Mouse (Mus musculus) heart, postnatal 4 days (tissue): ENCODE results near the gene Mib2. TPM values are rescaled to one million over a fixed set of nuclear protein-coding genes. Genes with fewer than 3 reads are reported as not detected.

Source experiments
- DNase-seq: peaks from one replicate; pipeline ENCODE4 v3.0.0; 2021
- total RNA-seq, 2 experiments: library from RNA; stranded (reverse); gene quantifications; 2 replicates each; pipeline ENCODE4 v1.2.3; 2021

Mib2 gene
- total RNA-seq, 2 experiments from 2014 or later: 15.9 to 17.7 TPM

- DNase-seq: no peak
Measured at GRCm38 (mm10) chr4:155613264-155613663, 55.7 kb downstream of the Mib2 start.

GRCm38 (mm10) chr4:155611860-155612259 is 57.1 kb downstream of the Mib2 start:
- DNase-seq: no peak

- DNase-seq: no peak
Measured at GRCm38 (mm10) chr4:155606825-155607224, 62.2 kb downstream of the Mib2 start.

GRCm38 (mm10) chr4:155605132-155605531 is 63.9 kb downstream of the Mib2 start:
- DNase-seq: no peak

Other genes starting within 250 kb of the Mib2 start
- gene Tmem52, start 200.1 kb downstream of the Mib2 start, total RNA-seq: not detected
- 100 to 1,000 TPM; 386 to 391 TPM for gene Gnb1, start 177.8 kb downstream of the Mib2 start, total RNA-seq
- gene Nadk, start 106.8 kb downstream of the Mib2 start, total RNA-seq: 10 to 100 TPM; 33.6 to 36.3 TPM
- 10 to 100 TPM; 15.6 to 16.5 TPM for gene Slc35e2, start 67.8 kb downstream of the Mib2 start, total RNA-seq
- gene Cdk11b, start 44.3 kb downstream of the Mib2 start, total RNA-seq: 10 to 100 TPM; 30.1 to 32.3 TPM
- not detected for gene Gm10563, start 23.8 kb downstream of the Mib2 start, total RNA-seq
- gene Mmp23, start 15.8 kb downstream of the Mib2 start, total RNA-seq: 10 to 100 TPM; 32.3 to 33.1 TPM
- gene Fndc10, start 25.1 kb upstream of the Mib2 start, total RNA-seq: 1 to 10 TPM; 3.5 to 4.7 TPM
- gene Ssu72, start 35.6 kb upstream of the Mib2 start, total RNA-seq: 10 to 100 TPM; 60.3 to 64.9 TPM
- gene Tmem240, start 65.6 kb upstream of the Mib2 start, total RNA-seq: under 1 TPM; 0.36 to 0.43 TPM
- gene Atad3a, start 91.9 kb upstream of the Mib2 start, total RNA-seq: 10 to 100 TPM; 82.7 to 89.7 TPM
- 10 to 100 TPM; 11.5 to 12.5 TPM for gene Vwa1, start 105.5 kb upstream of the Mib2 start, total RNA-seq
- gene Tmem88b, start 116.7 kb upstream of the Mib2 start, total RNA-seq: 1 to 10 TPM; 4.6 to 4.9 TPM
- not detected for gene Ankrd65, start 121.2 kb upstream of the Mib2 start, total RNA-seq
- gene Mrpl20, start 133.7 kb upstream of the Mib2 start, total RNA-seq: 10 to 100 TPM; 78.1 to 95.5 TPM
- 10 to 100 TPM; 58.2 to 59.4 TPM for gene Ccnl2, start 143.3 kb upstream of the Mib2 start, total RNA-seq
- gene Aurkaip1, start 162.1 kb upstream of the Mib2 start, total RNA-seq: 10 to 100 TPM; 78.9 to 84.2 TPM
- 10 to 100 TPM; 49.4 to 49.5 TPM for gene Mxra8, start 170.5 kb upstream of the Mib2 start, total RNA-seq
- 10 to 100 TPM; 32.8 to 33.2 TPM for gene Dvl1, start 178.2 kb upstream of the Mib2 start, total RNA-seq
- under 1 TPM; 0.14 to 0.20 TPM for gene Tas1r3, start 194.2 kb upstream of the Mib2 start, total RNA-seq
- gene Cptp, start 200.2 kb upstream of the Mib2 start, total RNA-seq: 10 to 100 TPM in 1 of 2 experiments, 1 to 10 TPM in 1; 6.6 to 11.2 TPM
- 10 to 100 TPM; 16.0 to 19.2 TPM for gene Ints11, start 200.3 kb upstream of the Mib2 start, total RNA-seq
- gene Pusl1, start 222.6 kb upstream of the Mib2 start, total RNA-seq: 10 to 100 TPM; 18.3 to 23.1 TPM
- gene Acap3, start 222.6 kb upstream of the Mib2 start, total RNA-seq: 10 to 100 TPM; 16.9 to 21.4 TPM